Mouse (Mus musculus) hindbrain, embryonic 14.5 days (tissue): Measurements from ENCODE around the gene Ddx6. TPM values are rescaled to one million over a fixed set of nuclear protein-coding genes. Genes with fewer than 3 reads are reported as not detected.

ENCODE experiments used
- ATAC-seq: fragments of 200-750 bp; cut with Nextera tagmentation; 2 replicates; pipeline ENCODE4 v1.8.0; 2017; ENCODE audit warnings: moderate number of reproducible peaks, mild to moderate bottlenecking, moderate TSS enrichment, moderate library complexity; ENCODE audit not compliant: low FRiP score
- DNase-seq: peaks from one replicate; pipeline ENCODE4 v3.0.0-alpha.2; 2015; ENCODE audit warnings: low spot score
- H3K27ac ChIP-seq: fragments of 300-500 bp; sonication (generic); 2 replicates; pipeline ENCODE4 v1.5.1; 2014; ENCODE audit warnings: mild to moderate bottlenecking, moderate library complexity
- H3K27me3 ChIP-seq: fragments of 300-500 bp; sonication (generic); 2 replicates; pipeline ENCODE4 v1.6.1; 2014; ENCODE audit warnings: mild to moderate bottlenecking, low read length, mixed read lengths; ENCODE audit not compliant: control insufficient read depth, insufficient read depth
- H3K36me3 ChIP-seq: fragments of 300-500 bp; sonication (generic); replicated peaks from 2 replicates; pipeline ENCODE4 v1.6.1; 2014; ENCODE audit not compliant: control insufficient read depth, insufficient read depth
- H3K4me1 ChIP-seq: fragments of 300-500 bp; sonication (generic); replicated peaks from 2 replicates; pipeline ENCODE4 v1.6.1; 2014; ENCODE audit warnings: antibody characterized with exemption, low read length, mixed read lengths; ENCODE audit not compliant: control insufficient read depth, insufficient read depth
- H3K4me2 ChIP-seq: fragments of 300-500 bp; sonication (generic); replicated peaks from 2 replicates; pipeline ENCODE4 v1.6.1; 2014; ENCODE audit warnings: mild to moderate bottlenecking, moderate library complexity
- H3K4me3 ChIP-seq: fragments of 300-500 bp; sonication (generic); replicated peaks from 2 replicates; pipeline ENCODE4 v1.5.1; 2014; ENCODE audit warnings: mild to moderate bottlenecking, low read length
- H3K9ac ChIP-seq: fragments of 300-500 bp; sonication (generic); 2 replicates; pipeline ENCODE4 v1.6.1; 2014
- H3K9me3 ChIP-seq: fragments of 300-500 bp; sonication (generic); 2 replicates; pipeline ENCODE4 v1.6.1; 2016; ENCODE audit warnings: low read length; ENCODE audit not compliant: control insufficient read depth
- WGBS: fragments of 180-500 bp; shearing (Covaris S2); extraction: QIAGEN DNeasy Blood & Tissue Kit; methylation state at CpG from one replicate; pipeline ENCODE4 v1.1.7; 2014; 5-methylcytosine and 5-hydroxymethylcytosine counted together
- polyA plus RNA-seq: library from polyadenylated mRNA; unstranded; fragments of >200 nt; fragmentation: Nextera tagmentation; extraction: Ambion mirVana; gene quantifications from 2 replicates; pipeline ENCODE4 v1.2.1, GENCODE M21; 2014

The Ddx6 gene
- polyA plus RNA-seq, 1 experiment from 2014 or later = 21.2 TPM

GRCm38 (mm10) chr9:44590969-44591368 is 13.7 kb upstream of the Ddx6 start:
- no peaks in the 10 kb centered on the region for H3K4me1 ChIP-seq
- H3K36me3 ChIP-seq = no peaks in the 10 kb centered on the region
- no peaks in the 10 kb centered on the region for H3K9me3 ChIP-seq
- DNase-seq (no peak), ATAC-seq (no peak)
- WGBS = 3% methylated on average over 2 of the region's 2 CpGs
- no peak overlapping the region for H3K9ac ChIP-seq
- H3K4me3 ChIP-seq = no peak overlapping the region
- no peak overlapping the region for H3K27ac ChIP-seq
- no peak overlapping the region for H3K4me2 ChIP-seq
- H3K27me3 ChIP-seq = no peaks in the 10 kb centered on the region

DNA sequence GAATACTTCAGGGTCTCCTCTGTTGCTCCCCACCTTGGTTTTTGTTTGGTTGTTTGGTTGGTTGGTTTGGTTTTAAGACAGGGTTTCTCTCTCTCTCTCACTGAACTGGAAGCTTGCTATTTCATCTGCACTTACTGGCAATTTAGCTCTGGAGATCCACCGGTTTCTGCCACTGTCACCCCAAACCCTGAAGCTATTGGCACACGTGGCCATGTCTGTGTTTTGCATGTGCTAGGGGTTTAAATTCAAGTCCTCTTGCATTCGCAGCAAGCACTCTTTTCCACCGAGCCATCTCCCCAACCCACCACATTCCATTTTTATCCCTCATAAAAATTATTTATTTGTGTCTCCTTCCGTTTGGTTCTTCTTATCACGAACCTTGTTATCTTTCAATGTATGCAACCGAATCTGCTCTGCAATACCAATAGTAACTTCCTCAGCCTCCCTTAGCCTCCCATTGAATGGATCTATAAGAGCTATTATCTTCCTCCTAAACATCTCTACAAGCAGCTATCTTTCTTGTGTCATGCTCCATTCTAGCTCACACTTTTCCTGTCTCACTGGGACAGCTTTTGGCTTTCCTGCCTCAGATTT is 13.0 kb upstream of the Ddx6 start:
- Histone ChIP-seq H3K4me1 (no peaks in the 10 kb centered on the region), H3K9me3 (no peaks in the 10 kb centered on the region), H3K9ac (no peak overlapping the region), H3K27me3 (no peaks in the 10 kb centered on the region), H3K36me3 (no peaks in the 10 kb centered on the region), H3K4me3 (no peak overlapping the region), H3K4me2 (no peak overlapping the region), H3K27ac (no peak overlapping the region)
- no peak for ATAC-seq
- 82% methylated on average over 7 of the region's 7 CpGs for WGBS
- no peak for DNase-seq

- ATAC-seq = no peak
- 81% methylated on average over 4 of the region's 4 CpGs for WGBS
These were observed 11.5 kb upstream of the Ddx6 start for GRCm38 (mm10) chr9:44593221-44593620.

GRCm38 (mm10) chr9:44593886-44594285 is 10.8 kb upstream of the Ddx6 start:
- Histone ChIP-seq H3K9me3 (no peaks in the 10 kb centered on the region), H3K4me1 (peaks cover 8% of the 10 kb centered on the region; the same call in 1 of the 2 replicates), H3K36me3 (no peaks in the 10 kb centered on the region), H3K9ac (no peak overlapping the region), H3K4me2 (no peak overlapping the region), H3K27ac (no peak overlapping the region), H3K4me3 (no peak overlapping the region), H3K27me3 (no peaks in the 10 kb centered on the region)
- no peak for DNase-seq
- no peak for ATAC-seq
- 95% methylated on average over 4 of the region's 4 CpGs for WGBS

More at GRCm38 (mm10) chr9:44593221-44593620, 11.5 kb upstream of the Ddx6 start:
- H3K4me2 ChIP-seq = no peak overlapping the region
- H3K36me3 ChIP-seq = no peaks in the 10 kb centered on the region
- no peak overlapping the region for H3K27ac ChIP-seq
- no peaks in the 10 kb centered on the region for H3K27me3 ChIP-seq
- DNase-seq = no peak
- H3K4me3 ChIP-seq = no peak overlapping the region
- H3K9ac ChIP-seq = no peak overlapping the region
- no peaks in the 10 kb centered on the region for H3K9me3 ChIP-seq
- peaks cover 2% of the 10 kb centered on the region; the same call in 1 of the 2 replicates for H3K4me1 ChIP-seq

DNA sequence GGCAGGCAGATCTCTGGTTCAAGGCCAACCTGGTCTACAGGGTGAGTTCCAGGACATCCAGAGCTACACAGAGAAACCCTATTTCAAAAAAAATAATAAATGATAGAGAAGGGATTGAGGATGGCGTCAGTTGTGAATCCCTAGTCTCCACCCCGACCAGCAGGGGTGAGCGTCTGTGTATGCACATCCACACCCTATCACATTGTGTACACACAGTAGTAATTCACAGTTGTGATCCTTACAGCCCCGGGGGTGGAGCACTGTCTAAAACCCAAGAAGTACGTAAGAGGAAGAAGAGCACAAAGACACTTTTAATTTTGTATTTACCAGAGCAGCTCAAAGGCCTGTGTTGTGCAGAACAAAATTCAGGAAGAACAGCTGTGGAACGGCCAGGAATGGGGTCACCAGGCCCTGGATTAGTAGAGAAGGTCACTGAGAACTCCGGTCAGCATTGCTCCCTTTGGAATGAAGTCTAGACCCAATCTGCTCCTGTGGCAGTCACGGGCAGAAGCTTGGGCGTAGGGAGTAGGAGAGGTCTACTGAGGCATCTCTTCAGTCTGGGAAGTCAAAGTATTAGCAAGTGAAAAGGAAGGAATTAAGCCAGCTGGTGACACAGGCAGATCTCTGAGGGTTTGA is 9.7 kb upstream of the Ddx6 start:
- H3K4me2 ChIP-seq = no peak overlapping the region
- no peak overlapping the region for H3K9ac ChIP-seq
- 80% methylated on average over 9 of the region's 9 CpGs for WGBS
- no peak overlapping the region for H3K4me3 ChIP-seq
- H3K4me1 ChIP-seq = peaks cover 17% of the 10 kb centered on the region; the same call in 1 of the 2 replicates
- no peak overlapping the region for H3K27ac ChIP-seq
- H3K9me3 ChIP-seq = no peaks in the 10 kb centered on the region
- ATAC-seq (no peak), DNase-seq (no peak)
- H3K36me3 ChIP-seq = no peaks in the 10 kb centered on the region
- H3K27me3 ChIP-seq = no peaks in the 10 kb centered on the region

- H3K4me2 ChIP-seq = no peak overlapping the region
- peaks cover 17% of the 10 kb centered on the region; the same call in 1 of the 2 replicates for H3K4me1 ChIP-seq
- no peak overlapping the region for H3K4me3 ChIP-seq
- H3K36me3 ChIP-seq = no peaks in the 10 kb centered on the region
- no peak overlapping the region for H3K9ac ChIP-seq
- no peak overlapping the region for H3K27ac ChIP-seq
- H3K9me3 ChIP-seq = no peaks in the 10 kb centered on the region
- WGBS = 91% methylated on average over 1 of the region's 1 CpGs
- DNase-seq (no peak), ATAC-seq (no peak)
- H3K27me3 ChIP-seq = no peaks in the 10 kb centered on the region
These were observed 9.2 kb upstream of the Ddx6 start for GRCm38 (mm10) chr9:44595537-44595930.

GRCm38 (mm10) chr9:44597742-44598141 is 7.0 kb upstream of the Ddx6 start:
- H3K9ac ChIP-seq = no peak overlapping the region
- H3K4me3 ChIP-seq = no peak overlapping the region
- no peaks in the 10 kb centered on the region for H3K36me3 ChIP-seq
- no peaks in the 10 kb centered on the region for H3K27me3 ChIP-seq
- no peak overlapping the region for H3K27ac ChIP-seq
- H3K4me1 ChIP-seq = peaks cover 19% of the 10 kb centered on the region
- no peak overlapping the region for H3K4me2 ChIP-seq
- no peak for DNase-seq
- H3K9me3 ChIP-seq = no peaks in the 10 kb centered on the region
- WGBS = 86% methylated on average over 2 of the region's 2 CpGs
- ATAC-seq = no peak

- Histone ChIP-seq H3K4me3 (0 out of 2 replicates have a peak overlapping the region, but pooled peaks have one; percentile 2), H3K4me1 (peaks cover 24% of the 10 kb centered on the region), H3K4me2 (peak overlapping the region; percentile 45), H3K36me3 (no peaks in the 10 kb centered on the region), H3K27me3 (no peaks in the 10 kb centered on the region), H3K27ac (peak overlapping the region; percentile 44), H3K9ac (peak overlapping the region; percentile 37), H3K9me3 (no peaks in the 10 kb centered on the region)
- ATAC-seq (peak; percentile 59; the same call in 1 of the 2 replicates), DNase-seq (peak; percentile 42)
- 4% methylated on average over 18 of the region's 18 CpGs for WGBS
These were observed 5.7 kb upstream of the Ddx6 start for GRCm38 (mm10) chr9:44598899-44599495.

DNA sequence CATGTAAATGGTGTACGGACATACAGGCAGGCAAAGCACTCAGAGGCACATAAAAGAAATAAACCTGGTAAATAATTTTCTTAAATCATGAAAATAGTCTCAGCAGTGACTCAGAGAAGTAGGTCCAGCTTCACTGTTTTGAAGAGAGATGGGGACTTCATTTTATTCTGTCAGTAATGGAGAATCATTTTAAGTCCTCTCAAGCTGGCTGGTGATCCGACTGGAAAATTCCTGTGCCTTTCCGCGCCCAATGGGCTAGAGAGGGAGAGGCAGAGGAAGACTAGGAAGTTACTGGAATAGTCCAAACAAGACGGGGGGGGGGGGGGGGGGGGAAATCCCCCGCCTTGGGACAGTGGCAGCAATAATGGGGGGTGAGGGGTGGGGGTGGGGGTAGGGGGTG is 5.1 kb upstream of the Ddx6 start:
- H3K27ac ChIP-seq = peak overlapping the region; percentile 44; the same call in 1 of the 2 replicates
- whole genome bisulfite sequencing = 18% methylated on average over 5 of the region's 6 CpGs
- peak overlapping the region; percentile 37; the same call in 1 of the 2 replicates for H3K9ac ChIP-seq
- H3K27me3 ChIP-seq = no peaks in the 10 kb centered on the region
- no peaks in the 10 kb centered on the region for H3K36me3 ChIP-seq
- H3K4me2 ChIP-seq = peak overlapping the region; percentile 45; the same call in 1 of the 2 replicates
- H3K4me1 ChIP-seq = peaks cover 24% of the 10 kb centered on the region
- no peak overlapping the region for H3K4me3 ChIP-seq
- H3K9me3 ChIP-seq = no peaks in the 10 kb centered on the region
- DNase-seq (no peak), ATAC-seq (no peak)
